31 mouse cellular contexts compared by ENCODE assay signal in the genomic region with DNA sequence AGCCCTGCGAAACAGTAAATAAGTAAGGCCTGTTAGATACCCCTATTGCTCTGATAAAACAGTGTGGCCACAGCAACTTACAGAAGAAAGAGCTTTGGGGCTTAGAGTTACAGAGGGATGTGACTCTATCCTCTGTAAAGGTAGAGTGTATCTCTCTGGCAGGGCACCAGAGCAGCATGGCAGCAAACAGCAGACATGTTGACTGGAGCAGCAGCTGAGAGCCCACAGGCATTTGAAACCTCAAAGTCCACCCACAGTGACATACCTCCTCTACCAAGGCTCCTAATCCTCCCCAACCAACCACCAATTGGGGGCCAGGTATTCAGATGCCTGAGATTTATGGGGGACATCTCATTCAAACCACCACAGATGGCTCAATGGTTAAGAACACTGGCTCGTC.
"Had no signal": no experiment of that assay in that cellular context is flagged by ENCODE, and none has a peak within 500 bp of the region (broad histone marks: within the 10 kb centered on the region; RNA-seq: fewer than 3 reads in every experiment).

No protein-coding gene starts in this region.

- H3K27me3 ChIP-seq: limb, embryonic 12.5 days; limb, embryonic 13.5 days; limb, embryonic 15.5 days; liver, embryonic 12.5 days; liver, embryonic 13.5 days; liver, embryonic 15.5 days; lung, embryonic 15.5 days; megakaryocyte, embryonic 14.5 days; midbrain, embryonic 12.5 days; midbrain, embryonic 13.5 days; midbrain, embryonic 15.5 days; neural tube, embryonic 12.5 days had no signal

- H3K36me3 ChIP-seq: midbrain, embryonic 15.5 days had no signal

- H3K4me3 ChIP-seq: limb, embryonic 10.5 days; limb, embryonic 12.5 days; limb, embryonic 13.5 days; limb, embryonic 15.5 days; liver, embryonic 12.5 days; liver, embryonic 13.5 days; liver, embryonic 15.5 days; lung, embryonic 15.5 days; megakaryocyte, embryonic 14.5 days; midbrain, embryonic 10.5 days; midbrain, embryonic 12.5 days; midbrain, embryonic 13.5 days; midbrain, embryonic 15.5 days; neural tube, embryonic 12.5 days had no signal

- H3K4me2 ChIP-seq: limb, embryonic 12.5 days; limb, embryonic 13.5 days; limb, embryonic 15.5 days; liver, embryonic 11.5 days; liver, embryonic 12.5 days; liver, embryonic 13.5 days; liver, embryonic 15.5 days; lung, embryonic 14.5 days; lung, embryonic 15.5 days; midbrain, embryonic 11.5 days; midbrain, embryonic 12.5 days; midbrain, embryonic 13.5 days; midbrain, embryonic 15.5 days; neural tube, embryonic 12.5 days had no signal

- H3K9ac ChIP-seq: limb, embryonic 12.5 days; limb, embryonic 13.5 days; limb, embryonic 15.5 days; liver, embryonic 12.5 days; liver, embryonic 13.5 days; liver, embryonic 14.5 days; liver, embryonic 15.5 days; liver, postnatal 0 days; lung, embryonic 14.5 days; lung, embryonic 15.5 days; midbrain, embryonic 12.5 days; midbrain, embryonic 13.5 days; midbrain, embryonic 15.5 days; neural tube, embryonic 12.5 days had no signal

- H3K9me3 ChIP-seq: limb, embryonic 10.5 days; limb, embryonic 12.5 days; limb, embryonic 13.5 days; limb, embryonic 15.5 days; liver, embryonic 12.5 days; liver, embryonic 13.5 days; liver, embryonic 15.5 days; lung, embryonic 15.5 days; megakaryocyte, embryonic 14.5 days; midbrain, embryonic 10.5 days; midbrain, embryonic 12.5 days; midbrain, embryonic 13.5 days; midbrain, embryonic 15.5 days; neural tube, embryonic 12.5 days had no signal

- H3K4me1 ChIP-seq: limb, embryonic 12.5 days; limb, embryonic 15.5 days; midbrain, embryonic 12.5 days; midbrain, embryonic 13.5 days; midbrain, embryonic 15.5 days; neural tube, embryonic 12.5 days had no signal

- DNase-seq: left cerebral cortex, postnatal 4 days; liver; liver, embryonic 13.5 days; liver, postnatal 0 days; lung, adult 18-20 months; lung, adult 2 months; lung, embryonic 14.5 days; lung, postnatal 10 days; lung, postnatal 14 days; lung, postnatal 36 days; lung, postnatal 4 days; midbrain, embryonic 14.5 days had no signal

- H3K27ac ChIP-seq: limb, embryonic 10.5 days; limb, embryonic 12.5 days; limb, embryonic 13.5 days; limb, embryonic 15.5 days; liver, embryonic 12.5 days; liver, embryonic 13.5 days; liver, embryonic 14.5 days; liver, embryonic 15.5 days; lung, embryonic 15.5 days; macrophage; midbrain, embryonic 10.5 days; midbrain, embryonic 12.5 days; midbrain, embryonic 13.5 days; midbrain, embryonic 15.5 days; neural tube, embryonic 12.5 days had no signal

- ATAC-seq: liver, embryonic 12.5 days; liver, postnatal 0 days; lung, postnatal 0 days; midbrain, embryonic 13.5 days; midbrain, embryonic 15.5 days; midbrain, embryonic 16.5 days had no signal
